Mouse (Mus musculus) lung, embryonic 16.5 days (tissue): Measurements from ENCODE around the gene Zfp458. TPM values are rescaled to one million over a fixed set of nuclear protein-coding genes. Genes with fewer than 3 reads are reported as not detected.
"Not testable (repeated sequence)": the region's sequence is repeated elsewhere in the genome, so short reads cannot be mapped to it uniquely, and the experiment has no call there.

Experiments used
- ATAC-seq: fragments of 200-750 bp; cut with Nextera tagmentation; 2 replicates; pipeline ENCODE4 v1.8.0; 2017; ENCODE audit warnings: low read depth, mild to moderate bottlenecking, moderate library complexity
- H3K27ac ChIP-seq: fragments of 300-500 bp; sonication (generic); 2 replicates; pipeline ENCODE4 v1.5.1; 2014; ENCODE audit warnings: mild to moderate bottlenecking, control low read depth, low read length
- H3K27me3 ChIP-seq: fragments of 300-500 bp; sonication (generic); 2 replicates; pipeline ENCODE4 v1.6.1; 2014; ENCODE audit warnings: low read depth, low read length, mixed read lengths; ENCODE audit not compliant: control insufficient read depth, insufficient read depth
- H3K36me3 ChIP-seq: fragments of 300-500 bp; sonication (generic); 2 replicates; pipeline ENCODE4 v1.6.1; 2014; ENCODE audit warnings: low read length; ENCODE audit not compliant: control insufficient read depth, insufficient read depth
- H3K4me1 ChIP-seq: fragments of 300-500 bp; sonication (generic); replicated peaks from 2 replicates; pipeline ENCODE4 v1.6.1; 2014; ENCODE audit warnings: low read length, mixed read lengths; ENCODE audit not compliant: control insufficient read depth, insufficient read depth
- H3K4me2 ChIP-seq: fragments of 300-500 bp; sonication (generic); 2 replicates; pipeline ENCODE4 v1.6.1; 2014; ENCODE audit warnings: low read depth, low read length, control low read depth
- H3K4me3 ChIP-seq: fragments of 300-500 bp; sonication (generic); 2 replicates; pipeline ENCODE4 v1.5.1; 2014; ENCODE audit warnings: mild to moderate bottlenecking, low read length, control low read depth
- H3K9ac ChIP-seq: fragments of 300-500 bp; sonication (generic); 2 replicates; pipeline ENCODE4 v1.6.1; 2014; ENCODE audit warnings: low read length, control low read depth
- H3K9me3 ChIP-seq: fragments of 300-500 bp; sonication (generic); 2 replicates; pipeline ENCODE4 v1.6.1; 2016; ENCODE audit warnings: low read length; ENCODE audit not compliant: control insufficient read depth
- WGBS: fragments of 180-500 bp; shearing (Covaris S2); extraction: QIAGEN DNeasy Blood & Tissue Kit; methylation state at CpG from one replicate; pipeline ENCODE4 v1.1.7; 2014; 5-methylcytosine and 5-hydroxymethylcytosine counted together
- polyA plus RNA-seq: library from polyadenylated mRNA; unstranded; fragments of >200 nt; fragmentation: Nextera tagmentation; extraction: Ambion mirVana; gene quantifications from 2 replicates; pipeline ENCODE4 v1.2.1, GENCODE M21; 2015

Gene Zfp458
- 1.9 and 2.0 TPM in 2 replicates for polyA plus RNA-seq

DNA sequence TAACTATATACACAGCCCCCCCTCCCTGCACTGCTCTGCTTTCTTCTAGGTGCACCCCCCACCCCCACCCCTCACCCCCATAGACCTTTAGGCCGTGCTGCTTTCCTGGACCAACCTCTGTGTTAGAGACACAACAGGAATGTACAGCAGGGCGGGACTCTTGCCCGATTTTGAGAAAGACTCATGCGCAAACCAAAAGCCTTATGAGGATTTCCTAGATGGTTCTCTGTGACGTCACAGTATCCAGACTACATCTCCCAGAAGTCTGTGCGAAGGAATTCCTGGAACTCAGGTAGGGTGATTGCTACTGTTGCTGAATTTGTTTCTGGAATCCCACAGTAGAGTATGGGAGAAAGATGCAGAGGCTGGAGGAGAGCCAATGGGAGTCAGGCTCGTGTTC is at the start of gene Zfp458:
Zfp458 (minus strand) TSS at position 153 of the 400 bp plus-strand sequence.
- Histone ChIP-seq H3K27ac (no peak within 1 kb of the TSS), H3K9ac (no peak within 1 kb of the TSS), H3K4me2 (0 out of 2 replicates have a peak within 1 kb of the TSS, but pooled peaks have one; percentile 25), H3K4me1 (no peaks in the 10 kb centered on the region), H3K4me3 (peak within 1 kb of the TSS; percentile 18; the same call in 1 of the 2 replicates), H3K36me3 (no peaks in the 10 kb centered on the region), H3K9me3 (no peaks in the 10 kb centered on the region), H3K27me3 (no peaks in the 10 kb centered on the region)
- WGBS = 40% methylated on average over 7 of the region's 7 CpGs
- ATAC-seq = peak; percentile 47

DNA sequence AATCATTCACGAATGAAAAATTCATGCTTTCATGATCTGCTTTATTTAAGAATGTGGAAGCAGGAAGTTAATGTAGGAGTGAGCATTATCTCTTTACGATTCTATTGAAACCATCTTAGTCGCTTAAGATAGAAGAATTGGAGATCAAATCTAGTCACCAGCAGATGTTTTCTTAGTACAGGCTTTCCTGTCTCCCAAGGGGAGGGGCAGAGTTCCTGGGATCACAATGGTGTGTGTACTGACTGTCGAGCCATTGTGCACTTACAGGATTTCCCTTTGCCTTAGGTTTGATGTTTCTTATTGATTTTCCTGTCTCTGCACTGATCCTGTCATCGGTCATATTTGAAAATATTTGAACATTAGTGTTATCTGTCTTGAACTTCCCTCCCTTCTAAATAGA is 28.5 kb upstream of the Zfp458 start:
- no peaks in the 10 kb centered on the region for H3K36me3 ChIP-seq
- H3K4me1 ChIP-seq = 0 out of 2 replicates have a peak, but pooled peaks cover 2% of the 10 kb centered on the region
- H3K4me2 ChIP-seq = peak overlapping the region; percentile 76
- 26% methylated on average over 5 of the region's 5 CpGs for WGBS
- H3K9ac ChIP-seq = peak overlapping the region; percentile 73
- H3K9me3 ChIP-seq = no peaks in the 10 kb centered on the region
- H3K27ac ChIP-seq = 0 out of 2 replicates have a peak overlapping the region, but pooled peaks have one; percentile 25
- H3K4me3 ChIP-seq = peak overlapping the region; percentile 82
- H3K27me3 ChIP-seq = no peaks in the 10 kb centered on the region
- peak; percentile 56 for ATAC-seq

DNA sequence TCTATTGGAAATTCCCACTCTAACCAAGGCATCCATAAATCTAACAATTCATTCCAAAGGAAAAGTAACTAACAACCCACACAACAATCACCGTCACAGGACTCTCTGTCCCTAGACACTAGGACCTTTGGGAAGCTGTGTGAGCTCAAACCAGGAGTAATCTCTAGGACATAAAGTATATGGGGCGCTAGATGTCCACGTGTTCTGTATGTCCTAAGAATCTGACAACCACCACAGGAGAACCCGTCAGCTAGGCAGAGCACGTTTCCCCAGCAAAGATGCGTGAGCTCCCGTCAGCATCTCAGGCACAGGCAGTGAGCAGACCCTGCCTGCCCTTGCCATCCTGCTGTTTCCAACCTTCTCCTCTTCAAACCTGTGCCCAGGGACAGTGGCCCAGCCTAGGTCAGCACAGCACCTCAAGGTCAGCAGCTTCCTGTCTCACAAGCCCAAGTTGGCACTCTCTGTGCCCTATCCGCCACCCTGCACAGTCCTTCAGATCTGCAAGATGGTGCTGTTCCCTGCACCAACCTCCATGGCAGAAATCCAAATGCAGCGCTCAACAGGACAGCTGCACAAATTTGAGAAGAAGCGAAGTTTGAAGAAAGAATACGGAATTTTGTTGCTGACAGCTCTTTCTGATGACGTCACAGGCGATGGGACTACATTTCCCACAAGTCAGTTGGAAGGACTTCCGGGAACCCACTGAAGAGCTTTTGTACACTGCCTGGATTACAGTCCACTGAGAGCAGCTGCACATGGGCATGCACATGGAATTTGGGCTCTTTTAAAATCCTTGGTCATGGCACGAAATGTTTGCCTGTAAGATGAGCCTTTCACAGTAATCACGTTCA is 27.8 kb upstream of the Zfp458 start, which contains the start of gene Zfp457:
Zfp457 (minus strand) TSS at position 664 of the 851 bp plus-strand sequence.
- Histone ChIP-seq H3K27me3 (no peaks in the 10 kb centered on the region), H3K9me3 (no peaks in the 10 kb centered on the region), H3K9ac (peak within 1 kb of the TSS; percentile 73), H3K4me2 (peak within 1 kb of the TSS; percentile 76), H3K4me1 (0 out of 2 replicates have a peak, but pooled peaks cover 2% of the 10 kb centered on the region), H3K4me3 (peak within 1 kb of the TSS; percentile 82), H3K36me3 (no peaks in the 10 kb centered on the region), H3K27ac (0 out of 2 replicates have a peak within 1 kb of the TSS, but pooled peaks have one; percentile 25)
- peak; percentile 99 for ATAC-seq
- 9% methylated on average over 16 of the region's 16 CpGs for WGBS

GRCm38 (mm10) chr13:67269383-67270065 is 8.7 kb downstream of the Zfp458 start:
- peak overlapping the region; percentile 74 for H3K4me2 ChIP-seq

DNA sequence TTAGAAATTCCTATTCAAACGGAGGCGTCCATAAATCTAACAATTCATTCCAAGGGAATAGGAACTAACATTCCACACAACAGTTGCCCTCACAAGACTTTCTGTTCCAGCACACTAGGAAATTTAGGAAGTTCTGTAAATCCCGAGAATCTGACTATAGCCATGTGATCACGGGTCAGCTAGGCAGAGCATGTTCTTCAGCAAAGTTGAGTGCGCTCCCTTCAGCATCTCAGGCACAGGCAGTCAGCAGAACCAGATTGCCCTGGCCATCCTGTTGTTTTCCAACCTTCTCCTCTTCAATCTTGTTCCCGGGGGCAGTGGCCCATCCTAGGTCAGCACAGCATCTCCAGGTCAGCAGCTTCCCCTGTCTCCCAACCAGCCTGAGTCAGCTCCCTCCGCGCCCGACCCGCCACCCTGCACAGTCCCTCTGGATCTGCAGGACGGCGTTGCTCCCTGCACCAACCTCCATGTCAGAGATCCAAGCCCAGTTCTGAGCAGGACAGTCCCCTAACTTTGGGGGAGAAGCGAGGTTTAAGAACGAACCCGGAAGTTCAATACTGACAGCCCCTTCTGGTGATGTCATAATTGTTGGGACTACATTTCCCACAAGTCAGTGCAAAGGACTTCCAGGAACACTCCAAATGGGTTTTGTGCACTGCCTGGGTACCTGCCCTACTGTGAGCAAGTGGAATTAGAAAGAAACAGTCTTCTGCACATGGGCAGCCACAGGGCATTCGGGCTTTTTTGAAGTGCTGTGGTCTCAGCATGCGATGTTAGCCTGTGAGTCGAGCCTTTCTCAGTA is 9.5 kb downstream of the Zfp458 start:
- H3K4me1 ChIP-seq = peaks cover 3% of the 10 kb centered on the region; the same call in 1 of the 2 replicates
- peak overlapping the region; percentile 80 for H3K4me3 ChIP-seq
- H3K27ac ChIP-seq = 0 out of 2 replicates have a peak overlapping the region, but pooled peaks have one; percentile 49
- no peaks in the 10 kb centered on the region for H3K27me3 ChIP-seq
- ATAC-seq = peak; percentile 99
- H3K9me3 ChIP-seq = 0 out of 2 replicates have a peak, but pooled peaks cover 7% of the 10 kb centered on the region
- H3K4me2 ChIP-seq = peak overlapping the region; percentile 74
- H3K9ac ChIP-seq = peak overlapping the region; percentile 83
- no peaks in the 10 kb centered on the region for H3K36me3 ChIP-seq
- whole genome bisulfite sequencing = 6% methylated on average over 18 of the region's 18 CpGs

More at GRCm38 (mm10) chr13:67269383-67270065, 8.7 kb downstream of the Zfp458 start:
- H3K27ac ChIP-seq, H3K9me3 ChIP-seq, H3K36me3 ChIP-seq, H3K4me1 ChIP-seq, H3K27me3 ChIP-seq: not testable (repeated sequence)
- ATAC-seq = peak; percentile 51
- peak overlapping the region; percentile 83 for H3K9ac ChIP-seq
- 34% methylated on average over 8 of the region's 9 CpGs for WGBS
- peak overlapping the region; percentile 80 for H3K4me3 ChIP-seq

GRCm38 (mm10) chr13:67214015-67214607 is 64.2 kb downstream of the Zfp458 start:
- H3K9me3 ChIP-seq = no peaks in the 10 kb centered on the region
- no peak for ATAC-seq
- H3K36me3 ChIP-seq = no peaks in the 10 kb centered on the region
- WGBS = 60% methylated on average over 4 of the region's 4 CpGs
- no peak overlapping the region for H3K4me2 ChIP-seq
- H3K4me1 ChIP-seq = no peaks in the 10 kb centered on the region
- no peaks in the 10 kb centered on the region for H3K27me3 ChIP-seq
- H3K9ac ChIP-seq = no peak overlapping the region
- no peak overlapping the region for H3K27ac ChIP-seq
- no peak overlapping the region for H3K4me3 ChIP-seq

Other genes starting within 250 kb of the Zfp458 start
- 4.9 and 5.1 TPM in 2 replicates for gene Zfp712, start 217.3 kb downstream of the Zfp458 start, polyA plus RNA-seq
- 4.7 and 5.5 TPM in 2 replicates for gene Zfp708, start 180.5 kb downstream of the Zfp458 start, polyA plus RNA-seq
- gene Gm28557, start 169.9 kb downstream of the Zfp458 start, polyA plus RNA-seq = 3.3 and 3.4 TPM in 2 replicates
- gene Rslcan18, start 162.2 kb downstream of the Zfp458 start, polyA plus RNA-seq = 0.11 and 0.46 TPM in 2 replicates
- gene Zfp759, start 156.8 kb downstream of the Zfp458 start, polyA plus RNA-seq = 2.0 and 2.3 TPM in 2 replicates
- gene Rsl1, start 105.3 kb downstream of the Zfp458 start, polyA plus RNA-seq = 8.5 and 9.7 TPM in 2 replicates
- 1.8 and 2.6 TPM in 2 replicates for gene Zfp455, start 84.0 kb downstream of the Zfp458 start, polyA plus RNA-seq
- gene Zfp457, start 28.0 kb upstream of the Zfp458 start, polyA plus RNA-seq = 0.75 and 0.85 TPM in 2 replicates
- gene Zfp595, start 54.1 kb upstream of the Zfp458 start, polyA plus RNA-seq = 2.3 and 2.8 TPM in 2 replicates
- gene Gm28044, start 82.1 kb upstream of the Zfp458 start, polyA plus RNA-seq = 0.62 and 0.87 TPM in 2 replicates
- 1.1 and 1.3 TPM in 2 replicates for gene Zfp953, start 82.1 kb upstream of the Zfp458 start, polyA plus RNA-seq
- gene Gm28041, start 97.3 kb upstream of the Zfp458 start, polyA plus RNA-seq = 0.35 and 1.0 TPM in 2 replicates
- gene Zfp456, start 97.3 kb upstream of the Zfp458 start, polyA plus RNA-seq = 1.6 and 2.0 TPM in 2 replicates
- gene Zfp429, start 121.4 kb upstream of the Zfp458 start, polyA plus RNA-seq = 8.5 and 8.7 TPM in 2 replicates
- gene Zfp459, start 143.0 kb upstream of the Zfp458 start, polyA plus RNA-seq = 1.2 and 1.3 TPM in 2 replicates
- gene Zfp874a, start 173.2 kb upstream of the Zfp458 start, polyA plus RNA-seq = 10.8 and 12.0 TPM in 2 replicates
- gene Zfp874b, start 205.8 kb upstream of the Zfp458 start, polyA plus RNA-seq = 3.5 and 3.6 TPM in 2 replicates
- gene Zfp58, start 222.1 kb upstream of the Zfp458 start, polyA plus RNA-seq = 13.3 and 14.9 TPM in 2 replicates
- gene Gm26965, start 247.7 kb upstream of the Zfp458 start, polyA plus RNA-seq = not detected in 2 replicates
- 20.9 and 21.9 TPM in 2 replicates for gene Zfp87, start 247.7 kb upstream of the Zfp458 start, polyA plus RNA-seq